Mouse (Mus musculus) heart, embryonic 10.5 days (tissue): ENCODE measurements around the gene Gsc2. TPM values are rescaled to one million over a fixed set of nuclear protein-coding genes. Genes with fewer than 3 reads are reported as not detected.

Source experiments
- DNase-seq: peaks from one replicate; pipeline ENCODE4 v3.0.0-alpha.2; 2017; ENCODE audit warnings: low spot score
- H3K27ac ChIP-seq: fragments of 300-500 bp; sonication (generic); 2 replicates; pipeline ENCODE4 v1.5.1; 2016; ENCODE audit warnings: mild to moderate bottlenecking
- H3K27me3 ChIP-seq: fragments of 300-500 bp; sonication (generic); 2 replicates; pipeline ENCODE4 v1.6.1; 2016; ENCODE audit warnings: mild to moderate bottlenecking; ENCODE audit not compliant: poor library complexity, insufficient read depth, severe bottlenecking
- H3K36me3 ChIP-seq: fragments of 300-500 bp; sonication (generic); 2 replicates; pipeline ENCODE4 v1.6.1; 2016; ENCODE audit warnings: mild to moderate bottlenecking, moderate library complexity
- H3K4me1 ChIP-seq: fragments of 300-500 bp; sonication (generic); 2 replicates; pipeline ENCODE4 v1.6.1; 2016; ENCODE audit warnings: mild to moderate bottlenecking
- H3K4me3 ChIP-seq: fragments of 300-500 bp; sonication (generic); 2 replicates; pipeline ENCODE4 v1.5.1; 2016; ENCODE audit warnings: mild to moderate bottlenecking, moderate library complexity
- H3K9me3 ChIP-seq: fragments of 300-500 bp; sonication (generic); 2 replicates; pipeline ENCODE4 v1.6.1; 2016; ENCODE audit warnings: mild to moderate bottlenecking, moderate library complexity
- WGBS: fragments of 180-500 bp; shearing (Covaris S2); methylation state at CpG from one replicate; pipeline ENCODE4 v1.1.7; 2016; 5-methylcytosine and 5-hydroxymethylcytosine counted together
- polyA plus RNA-seq: library from polyadenylated mRNA; unstranded; fragments of >200 nt; fragmentation: Nextera tagmentation; extraction: Ambion mirVana; gene quantifications from 2 replicates; pipeline ENCODE4 v1.2.1, GENCODE M21; 2016

The Gsc2 gene
- polyA plus RNA-seq, 1 experiment from 2014 or later, result 0.44 TPM

DNA sequence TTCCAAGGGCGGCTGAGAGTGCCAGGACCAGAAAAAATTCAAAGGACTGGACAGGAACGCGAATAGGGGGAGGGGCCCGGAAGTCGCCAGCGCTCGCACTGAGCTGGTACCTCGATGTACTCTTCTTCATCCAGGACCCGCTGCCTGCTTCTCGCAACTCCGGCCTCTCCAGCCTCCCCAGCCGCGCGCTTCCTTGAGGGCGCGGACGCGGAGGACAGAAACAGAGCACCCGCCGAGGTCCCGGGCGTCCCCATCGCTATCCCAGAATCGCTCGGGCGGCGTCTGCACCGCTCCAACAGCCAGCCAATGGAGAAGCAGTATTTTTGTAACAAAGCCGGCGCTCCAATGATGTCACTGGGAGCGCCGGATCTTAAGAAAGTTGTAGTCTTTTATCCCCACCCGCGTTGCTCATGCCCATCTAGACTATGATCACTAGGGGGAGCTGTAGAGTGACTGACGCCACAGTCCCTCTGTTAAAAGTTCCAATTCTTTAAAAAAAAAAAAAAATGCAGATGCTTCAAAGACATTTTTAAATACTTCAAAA is 3.7 kb downstream of the Gsc2 start, which contains the start of gene Ess2:
TSS of gene Ess2 (minus strand) at position 297 of the 544 bp plus-strand sequence.
- Histone ChIP-seq H3K36me3 (peaks cover 34% of the 10 kb centered on the region), H3K9me3 (no peaks in the 10 kb centered on the region), H3K27ac (peak within 1 kb of the TSS; percentile 94), H3K4me3 (peak within 1 kb of the TSS; percentile 85), H3K4me1 (peaks cover 21% of the 10 kb centered on the region), H3K27me3 (peaks cover 45% of the 10 kb centered on the region)
- DNase-seq, result peak; percentile 96
- WGBS, result under 1% methylated on average over 35 of the region's 35 CpGs

DNA sequence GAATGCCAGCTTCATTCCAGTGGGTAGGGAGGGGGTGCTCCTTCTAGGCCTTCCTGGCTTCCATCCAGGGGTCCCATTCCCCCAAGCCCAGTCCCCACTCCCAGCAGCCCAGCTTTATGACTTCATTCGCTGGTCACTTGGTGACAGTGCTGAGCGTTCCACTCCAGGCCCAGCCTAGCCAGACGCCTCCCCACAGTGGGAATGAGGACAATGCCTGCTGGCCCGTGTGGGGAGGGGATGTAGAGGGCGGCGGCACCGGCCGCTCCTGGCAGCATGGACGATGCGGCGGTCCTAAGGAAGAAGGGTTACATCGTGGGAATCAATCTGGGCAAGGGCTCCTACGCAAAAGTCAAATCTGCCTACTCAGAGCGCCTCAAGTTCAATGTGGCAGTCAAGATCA is 16.4 kb downstream of the Gsc2 start, which contains the start of the genes Dgcr2 and Tssk2:
TSS of gene Dgcr2 (minus strand) at position 101 of the 400 bp plus-strand sequence.
TSS of gene Tssk2 (plus strand) at position 176 of the 400 bp plus-strand sequence.
- Histone ChIP-seq H3K36me3 (peaks cover 54% of the 10 kb centered on the region), H3K27ac (no peak within 1 kb of the TSS), H3K9me3 (no peaks in the 10 kb centered on the region), H3K4me3 (no peak within 1 kb of the TSS), H3K4me1 (no peaks in the 10 kb centered on the region), H3K27me3 (peaks cover 3% of the 10 kb centered on the region; the same call in 1 of the 2 replicates)
- DNase-seq, result no peak
- WGBS, result 88% methylated on average over 14 of the region's 14 CpGs

DNA sequence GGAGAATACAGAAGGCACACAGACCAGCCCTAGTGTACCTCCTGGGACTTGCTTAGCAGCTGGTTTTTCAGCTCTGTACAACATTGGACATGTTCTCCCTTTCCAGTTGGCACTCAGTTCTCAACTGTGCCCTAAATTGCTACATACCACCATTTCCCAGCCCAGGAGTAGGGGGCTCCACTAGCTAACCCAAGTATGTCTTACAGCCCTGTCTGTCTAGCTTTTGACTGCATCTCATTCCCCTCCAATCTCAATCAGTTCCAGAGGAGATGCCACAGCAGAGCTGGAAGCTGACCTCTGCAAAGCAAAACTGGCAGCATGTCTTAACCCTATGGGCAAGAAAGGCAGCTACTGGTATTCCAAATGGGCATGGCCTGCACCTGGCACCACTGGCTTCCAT is 18.8 kb downstream of the Gsc2 start:
- Histone ChIP-seq H3K27me3 (peaks cover 3% of the 10 kb centered on the region; the same call in 1 of the 2 replicates), H3K9me3 (no peaks in the 10 kb centered on the region), H3K4me3 (no peak overlapping the region), H3K36me3 (peaks cover 30% of the 10 kb centered on the region), H3K4me1 (peaks cover 9% of the 10 kb centered on the region), H3K27ac (no peak overlapping the region)
- no peak for DNase-seq

GRCm38 (mm10) chr16:17893923-17894322 is 20.9 kb downstream of the Gsc2 start, which contains the start of gene Tssk1:
Gene Tssk1 (plus strand): TSS chr16:17894223.
- Histone ChIP-seq H3K27me3 (peaks cover 3% of the 10 kb centered on the region; the same call in 1 of the 2 replicates), H3K4me1 (peaks cover 25% of the 10 kb centered on the region), H3K4me3 (no peak within 1 kb of the TSS), H3K36me3 (peaks cover 11% of the 10 kb centered on the region), H3K9me3 (no peaks in the 10 kb centered on the region), H3K27ac (no peak within 1 kb of the TSS)
- 76% methylated on average over 2 of the region's 2 CpGs for WGBS
- no peak for DNase-seq

- Histone ChIP-seq H3K36me3 (peaks cover 2% of the 10 kb centered on the region; the same call in 1 of the 2 replicates), H3K27ac (no peak overlapping the region), H3K27me3 (peaks cover 3% of the 10 kb centered on the region; the same call in 1 of the 2 replicates), H3K4me1 (peaks cover 25% of the 10 kb centered on the region), H3K9me3 (no peaks in the 10 kb centered on the region), H3K4me3 (no peak overlapping the region)
- DNase-seq, result no peak
- 62% methylated on average over 3 of the region's 3 CpGs for WGBS
Measured at GRCm38 (mm10) chr16:17892606-17893005, 22.3 kb downstream of the Gsc2 start.

- under 1% methylated on average over 38 of the region's 38 CpGs for WGBS
- peak within 1 kb of the TSS; percentile 98 for H3K4me3 ChIP-seq
- peak; percentile 100 for DNase-seq
Measured at GRCm38 (mm10) chr16:17891567-17891959, 23.3 kb downstream of the Gsc2 start, which contains the start of gene Gm20518. Gene Gm20518 (minus strand): TSS chr16:17891671.

DNA sequence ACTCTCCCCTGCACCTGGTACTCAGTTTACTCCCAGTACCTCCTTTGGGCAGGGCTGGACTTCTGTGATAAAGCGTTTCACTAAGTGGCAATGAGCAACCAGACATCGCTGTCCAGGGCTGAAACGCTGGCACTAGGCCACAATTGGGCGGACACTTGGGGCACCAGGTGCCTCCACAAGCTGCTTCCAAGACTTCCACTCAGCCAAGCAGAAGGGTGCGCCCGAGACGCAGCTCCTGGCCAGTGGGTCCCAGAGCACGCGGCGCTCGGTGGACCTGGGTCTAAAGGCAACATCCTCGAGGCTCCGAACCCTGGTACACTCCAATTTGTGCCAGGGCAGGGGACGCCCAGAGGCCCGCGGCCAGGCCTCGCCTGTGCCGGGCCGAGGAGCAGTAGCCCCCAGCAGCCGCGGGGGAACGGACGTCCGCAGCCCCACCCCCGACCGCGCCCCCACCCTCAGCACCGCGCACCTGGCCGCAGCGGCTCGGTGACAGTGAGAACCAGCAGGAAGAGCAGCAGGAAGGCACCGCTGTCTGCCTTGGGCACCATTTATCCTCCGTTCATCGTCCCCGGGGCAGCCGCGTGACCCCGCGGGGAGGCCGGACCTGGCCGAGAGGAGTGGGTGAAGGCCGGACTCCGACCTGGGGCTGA is 23.8 kb downstream of the Gsc2 start:
- Histone ChIP-seq H3K27ac (peak overlapping the region; percentile 99), H3K27me3 (peaks cover 3% of the 10 kb centered on the region; the same call in 1 of the 2 replicates), H3K4me3 (peak overlapping the region; percentile 98), H3K4me1 (peaks cover 25% of the 10 kb centered on the region), H3K36me3 (peaks cover 3% of the 10 kb centered on the region; the same call in 1 of the 2 replicates), H3K9me3 (no peaks in the 10 kb centered on the region)
- DNase-seq, result peak; percentile 84
- WGBS, result under 1% methylated on average over 44 of the region's 44 CpGs

More at GRCm38 (mm10) chr16:17891567-17891959, 23.3 kb downstream of the Gsc2 start, which contains the start of gene Gm20518:
- Histone ChIP-seq H3K27ac (peak within 1 kb of the TSS; percentile 99), H3K36me3 (peaks cover 2% of the 10 kb centered on the region; the same call in 1 of the 2 replicates), H3K4me1 (peaks cover 25% of the 10 kb centered on the region), H3K27me3 (peaks cover 3% of the 10 kb centered on the region; the same call in 1 of the 2 replicates), H3K9me3 (no peaks in the 10 kb centered on the region)

DNA sequence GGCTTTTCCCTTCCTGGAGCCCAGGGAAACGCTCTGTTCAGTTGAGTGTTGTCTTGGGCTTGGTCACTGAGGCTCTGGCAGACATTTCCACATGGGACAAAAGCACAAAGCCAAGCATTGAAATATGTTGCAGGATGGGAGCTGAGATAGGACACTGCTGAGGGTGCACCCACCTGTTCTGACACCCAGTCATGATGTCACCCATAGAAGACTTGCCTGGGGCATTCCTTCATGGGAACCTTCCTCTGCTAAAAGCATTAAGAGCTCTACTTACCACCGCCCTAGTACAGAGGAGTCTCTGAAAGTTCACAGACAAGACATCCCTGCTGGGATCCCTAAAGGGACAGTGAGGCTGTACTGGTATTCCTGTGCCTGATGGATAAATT is 24.5 kb downstream of the Gsc2 start:
- WGBS, result 60% methylated on average over 2 of the region's 2 CpGs
- Histone ChIP-seq H3K27me3 (peaks cover 3% of the 10 kb centered on the region; the same call in 1 of the 2 replicates), H3K4me3 (peak overlapping the region; percentile 98), H3K36me3 (peaks cover 5% of the 10 kb centered on the region; the same call in 1 of the 2 replicates), H3K9me3 (no peaks in the 10 kb centered on the region), H3K27ac (peak overlapping the region; percentile 99), H3K4me1 (peaks cover 25% of the 10 kb centered on the region)
- no peak for DNase-seq

GRCm38 (mm10) chr16:17889689-17890341 is 25.0 kb downstream of the Gsc2 start:
- Histone ChIP-seq H3K9me3 (no peaks in the 10 kb centered on the region), H3K4me1 (peaks cover 25% of the 10 kb centered on the region), H3K27ac (no peak overlapping the region), H3K27me3 (peaks cover 3% of the 10 kb centered on the region; the same call in 1 of the 2 replicates), H3K36me3 (peaks cover 9% of the 10 kb centered on the region; the same call in 1 of the 2 replicates), H3K4me3 (peak overlapping the region; percentile 98)
- DNase-seq, result no peak
- WGBS, result 86% methylated on average over 6 of the region's 6 CpGs

DNA sequence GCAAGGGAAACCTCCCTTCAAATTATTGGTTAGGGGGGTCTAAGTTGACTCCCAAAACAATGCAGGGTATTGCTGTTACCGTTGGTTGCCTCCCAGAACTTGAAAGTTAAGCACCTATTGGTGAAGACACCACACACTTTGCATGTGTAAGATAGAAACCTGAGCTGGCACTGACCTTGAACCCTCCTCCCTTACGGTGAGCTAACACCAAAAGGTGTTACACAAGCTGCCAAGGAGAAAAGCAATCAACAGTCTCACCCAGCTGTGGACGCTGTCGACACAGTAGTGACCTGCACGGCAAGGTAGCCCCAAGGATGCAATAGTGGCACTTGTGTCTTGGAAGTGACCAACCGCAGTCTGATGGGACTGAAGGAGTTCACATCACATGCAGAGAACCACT is 30.7 kb downstream of the Gsc2 start:
- whole genome bisulfite sequencing, result 55% methylated on average over 6 of the region's 6 CpGs
- DNase-seq, result no peak
- H3K9me3 ChIP-seq, result no peaks in the 10 kb centered on the region
- H3K4me3 ChIP-seq, result no peak overlapping the region
- H3K36me3 ChIP-seq, result peaks cover 24% of the 10 kb centered on the region; the same call in 1 of the 2 replicates
- no peak overlapping the region for H3K27ac ChIP-seq
- H3K4me1 ChIP-seq, result peaks cover 22% of the 10 kb centered on the region
- H3K27me3 ChIP-seq, result no peaks in the 10 kb centered on the region

- no peak overlapping the region for H3K4me3 ChIP-seq
- no peaks in the 10 kb centered on the region for H3K27me3 ChIP-seq
- H3K36me3 ChIP-seq, result peaks cover 38% of the 10 kb centered on the region; the same call in 1 of the 2 replicates
- H3K9me3 ChIP-seq, result no peaks in the 10 kb centered on the region
- H3K4me1 ChIP-seq, result peaks cover 22% of the 10 kb centered on the region
- H3K27ac ChIP-seq, result no peak overlapping the region
- no peak for DNase-seq
Measured at GRCm38 (mm10) chr16:17882196-17882595, 32.7 kb downstream of the Gsc2 start.

DNA sequence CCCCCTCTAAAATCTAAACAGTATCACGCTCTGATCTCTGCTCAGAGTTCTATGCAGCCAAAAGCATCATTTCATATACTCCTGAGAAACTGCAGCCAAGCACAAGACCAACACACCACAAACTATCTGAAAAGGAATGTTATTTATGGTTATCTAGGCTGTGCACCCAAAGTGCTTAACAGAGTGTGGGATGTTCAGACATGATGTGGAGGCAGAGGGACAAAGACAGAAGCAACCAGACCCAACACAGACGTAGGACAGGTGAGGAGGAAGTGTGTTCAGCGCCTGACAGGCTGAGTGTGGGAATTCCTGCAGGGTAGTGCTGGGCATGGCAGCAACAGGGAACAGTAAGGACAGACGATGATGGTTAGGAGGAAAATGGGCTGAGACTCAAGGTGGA is 35.3 kb downstream of the Gsc2 start:
- Histone ChIP-seq H3K27me3 (no peaks in the 10 kb centered on the region), H3K4me1 (peaks cover 31% of the 10 kb centered on the region), H3K36me3 (peaks cover 33% of the 10 kb centered on the region; the same call in 1 of the 2 replicates), H3K9me3 (no peaks in the 10 kb centered on the region), H3K27ac (no peak overlapping the region), H3K4me3 (no peak overlapping the region)
- DNase-seq, result no peak
- WGBS, result 88% methylated on average over 4 of the region's 4 CpGs
